Mouse (Mus musculus): ENCODE measurements around the gene Slc6a4. TPM values are rescaled to one million over a fixed set of nuclear protein-coding genes. Genes with fewer than 3 reads are reported as not detected.
A peak's percentile ranks its signal among the peaks of the same experiment; 100 is the strongest.

Slc6a4 gene
- polyA plus RNA-seq, 1 experiment from 2014 or later, result 2.0 TPM

GRCm38 (mm10) chr11:76997305-76997704, 1.1 kb upstream of the Slc6a4 start:
- H3K9me3 ChIP-seq (ENCODE audit: low read length), result no peaks in the 10 kb centered on the region
- H3K4me2 ChIP-seq (ENCODE audit: low read depth, low read length), result peak overlapping the region; percentile 63
- no peak overlapping the region for H3K9ac ChIP-seq (replicated peaks)
- ATAC-seq (peak; percentile 85), DNase-seq (peak; percentile 88)
- 1% methylated on average over 21 of the region's 21 CpGs for WGBS (ENCODE audit: insufficient replicate concordance)
- peaks cover 24% of the 10 kb centered on the region for H3K27me3 ChIP-seq (ENCODE audit: insufficient read depth, low read length)
- H3K4me3 ChIP-seq (ENCODE audit: low read depth, low read length), result peak overlapping the region; percentile 32
- H3K36me3 ChIP-seq (replicated peaks; ENCODE audit: insufficient read depth, low read length), result no peaks in the 10 kb centered on the region
- TF ChIP-seq CTCF (IDR thresholded peaks at IDR 0.05; ENCODE audit: low read depth) (peak; percentile 91), EP300 (IDR thresholded peaks at IDR 0.05; ENCODE audit: low read depth) (no peak)
- H3K27ac ChIP-seq (ENCODE audit: low read depth), result no peak overlapping the region
- peaks cover 9% of the 10 kb centered on the region for H3K4me1 ChIP-seq (ENCODE audit: insufficient read depth)

DNA sequence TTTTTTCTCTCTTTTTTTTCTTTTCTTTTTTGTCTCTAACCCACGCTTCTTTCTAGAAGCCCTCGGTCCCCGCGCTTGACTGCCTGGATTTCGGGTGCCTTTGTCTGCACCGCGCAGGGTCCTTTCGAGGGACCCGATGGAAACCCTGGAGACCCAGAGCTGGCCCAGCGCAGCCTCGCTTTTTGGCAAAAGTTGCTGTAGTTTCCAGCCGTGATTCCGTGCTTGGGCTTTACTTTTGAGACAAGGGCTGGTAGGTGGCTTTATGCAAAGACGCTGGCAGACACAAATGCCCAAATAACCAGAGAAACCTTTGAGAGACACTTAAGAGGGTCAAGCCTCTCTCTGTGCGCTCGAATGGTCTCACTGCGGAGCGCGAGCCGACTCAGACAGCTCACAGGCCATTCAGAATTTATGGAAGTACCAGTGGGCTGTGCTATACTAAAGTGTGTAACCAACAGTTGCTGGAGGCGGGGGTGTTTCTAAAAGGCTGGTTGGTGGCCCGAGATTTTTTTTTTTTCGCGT, 363 bp downstream of the Slc6a4 start:
- peaks cover 24% of the 10 kb centered on the region for H3K27me3 ChIP-seq (ENCODE audit: insufficient read depth, low read length)

DNA sequence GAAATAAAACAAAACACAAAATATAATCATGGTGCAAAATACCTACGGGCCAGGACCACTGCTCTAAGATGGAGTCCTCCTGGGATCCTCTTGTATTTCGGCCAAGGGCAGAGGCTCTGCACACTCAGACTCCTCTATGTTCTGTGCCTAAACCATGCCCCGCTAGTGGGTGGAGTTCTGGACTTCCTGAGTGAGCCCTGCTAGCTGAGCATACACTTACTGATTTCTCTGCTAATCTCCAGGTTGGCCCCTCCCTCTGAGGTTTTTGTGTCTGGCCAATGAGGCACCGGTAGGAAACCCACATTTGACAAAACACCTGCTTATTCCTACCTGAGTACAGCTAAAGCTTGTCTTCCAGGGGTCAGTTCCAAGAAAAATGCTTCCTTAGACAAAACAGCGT, 2.3 kb downstream of the Slc6a4 start:
- DNase-seq (no peak), ATAC-seq (no peak)
- WGBS (ENCODE audit: insufficient replicate concordance), result 38% methylated on average over 5 of the region's 5 CpGs
- Histone ChIP-seq H3K27ac (ENCODE audit: low read depth) (no peak overlapping the region), H3K4me2 (ENCODE audit: low read depth, low read length) (no peak overlapping the region), H3K4me1 (ENCODE audit: insufficient read depth) (peaks cover 5% of the 10 kb centered on the region), H3K36me3 (replicated peaks; ENCODE audit: insufficient read depth, low read length) (no peaks in the 10 kb centered on the region), H3K9ac (replicated peaks) (no peak overlapping the region), H3K4me3 (ENCODE audit: low read depth, low read length) (no peak overlapping the region), H3K9me3 (ENCODE audit: low read length) (no peaks in the 10 kb centered on the region), H3K27me3 (ENCODE audit: insufficient read depth, low read length) (peaks cover 27% of the 10 kb centered on the region)
- TF ChIP-seq EP300 (IDR thresholded peaks at IDR 0.05; ENCODE audit: low read depth) (no peak), CTCF (IDR thresholded peaks at IDR 0.05; ENCODE audit: low read depth) (no peak)

More for the DNA sequence above, 363 bp downstream of the Slc6a4 start:
- Histone ChIP-seq H3K4me3 (ENCODE audit: low read depth, low read length) (peak overlapping the region; percentile 32), H3K9me3 (ENCODE audit: low read length) (no peaks in the 10 kb centered on the region), H3K27ac (ENCODE audit: low read depth) (no peak overlapping the region), H3K4me1 (ENCODE audit: insufficient read depth) (peaks cover 7% of the 10 kb centered on the region), H3K36me3 (replicated peaks; ENCODE audit: insufficient read depth, low read length) (no peaks in the 10 kb centered on the region), H3K9ac (replicated peaks) (no peak overlapping the region), H3K4me2 (ENCODE audit: low read depth, low read length) (peak overlapping the region; percentile 63)
- no peak for ATAC-seq
- 10% methylated on average over 24 of the region's 24 CpGs for WGBS (ENCODE audit: insufficient replicate concordance)
- DNase-seq, result no peak
- TF ChIP-seq CTCF (IDR thresholded peaks at IDR 0.05; ENCODE audit: low read depth) (no peak), EP300 (IDR thresholded peaks at IDR 0.05; ENCODE audit: low read depth) (no peak)

DNA sequence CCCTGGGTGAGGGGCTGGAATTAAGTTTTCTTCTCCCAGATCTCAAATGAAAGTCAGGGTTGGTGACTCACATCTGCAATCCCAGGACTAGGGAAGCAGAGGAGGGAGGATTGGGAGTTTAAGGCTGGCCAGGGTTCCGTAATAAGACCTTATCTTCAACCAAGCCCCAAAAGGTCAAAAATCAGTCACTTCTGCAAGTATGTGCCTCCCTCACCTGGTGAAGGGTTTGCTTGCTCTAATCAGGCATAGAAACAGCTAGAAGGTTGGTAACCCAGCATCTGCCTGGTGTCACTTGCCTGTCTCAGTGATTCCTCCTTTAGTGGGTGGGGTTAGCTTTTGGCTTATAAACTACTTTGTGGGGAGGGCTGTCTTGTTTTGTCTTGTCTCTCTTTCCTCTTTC, 4.0 kb downstream of the Slc6a4 start:
- no peak for DNase-seq
- ATAC-seq, result no peak
- no peak overlapping the region for H3K4me2 ChIP-seq (ENCODE audit: low read depth, low read length)
- TF ChIP-seq CTCF (IDR thresholded peaks at IDR 0.05; ENCODE audit: low read depth) (no peak), EP300 (IDR thresholded peaks at IDR 0.05; ENCODE audit: low read depth) (no peak)
- H3K9ac ChIP-seq (replicated peaks), result no peak overlapping the region
- no peaks in the 10 kb centered on the region for H3K36me3 ChIP-seq (replicated peaks; ENCODE audit: insufficient read depth, low read length)
- H3K4me1 ChIP-seq (ENCODE audit: insufficient read depth), result peaks cover 4% of the 10 kb centered on the region
- H3K27ac ChIP-seq (ENCODE audit: low read depth), result no peak overlapping the region
- peaks cover 24% of the 10 kb centered on the region for H3K27me3 ChIP-seq (ENCODE audit: insufficient read depth, low read length)
- no peak overlapping the region for H3K4me3 ChIP-seq (ENCODE audit: low read depth, low read length)
- WGBS (ENCODE audit: insufficient replicate concordance), result 63% methylated on average over 1 of the region's 1 CpGs
- no peaks in the 10 kb centered on the region for H3K9me3 ChIP-seq (ENCODE audit: low read length)

DNA sequence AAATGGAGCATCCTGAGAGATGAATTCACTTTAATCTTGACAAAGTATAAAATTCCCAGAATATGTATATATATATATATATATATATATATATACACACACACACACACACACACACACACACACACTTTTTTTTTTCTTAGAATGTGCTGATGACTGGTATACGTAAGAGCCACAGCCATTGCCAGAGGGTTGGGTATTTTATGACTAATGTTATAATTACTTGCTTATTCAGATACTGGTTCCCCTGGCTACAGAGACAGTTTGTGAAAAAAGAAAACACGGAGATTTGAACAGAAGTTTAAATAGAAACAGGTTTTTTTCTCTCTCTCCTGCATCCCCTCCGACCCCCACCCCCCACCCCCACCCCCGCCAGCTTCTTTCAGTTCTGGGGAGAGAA, 7.5 kb downstream of the Slc6a4 start:
- no peak overlapping the region for H3K4me2 ChIP-seq (ENCODE audit: low read depth, low read length)
- H3K4me3 ChIP-seq (ENCODE audit: low read depth, low read length), result no peak overlapping the region
- 0 out of 2 replicates have a peak, but pooled peaks cover 4% of the 10 kb centered on the region for H3K27me3 ChIP-seq (ENCODE audit: insufficient read depth, low read length)
- H3K27ac ChIP-seq (ENCODE audit: low read depth), result no peak overlapping the region
- no peaks in the 10 kb centered on the region for H3K36me3 ChIP-seq (replicated peaks; ENCODE audit: insufficient read depth, low read length)
- TF ChIP-seq EP300 (IDR thresholded peaks at IDR 0.05; ENCODE audit: low read depth) (no peak), CTCF (IDR thresholded peaks at IDR 0.05; ENCODE audit: low read depth) (no peak)
- H3K4me1 ChIP-seq (ENCODE audit: insufficient read depth), result peaks cover 7% of the 10 kb centered on the region
- 63% methylated on average over 4 of the region's 4 CpGs for WGBS (ENCODE audit: insufficient replicate concordance)
- no peak for ATAC-seq
- no peak for DNase-seq
- H3K9ac ChIP-seq (replicated peaks), result no peak overlapping the region
- no peaks in the 10 kb centered on the region for H3K9me3 ChIP-seq (ENCODE audit: low read length)

DNA sequence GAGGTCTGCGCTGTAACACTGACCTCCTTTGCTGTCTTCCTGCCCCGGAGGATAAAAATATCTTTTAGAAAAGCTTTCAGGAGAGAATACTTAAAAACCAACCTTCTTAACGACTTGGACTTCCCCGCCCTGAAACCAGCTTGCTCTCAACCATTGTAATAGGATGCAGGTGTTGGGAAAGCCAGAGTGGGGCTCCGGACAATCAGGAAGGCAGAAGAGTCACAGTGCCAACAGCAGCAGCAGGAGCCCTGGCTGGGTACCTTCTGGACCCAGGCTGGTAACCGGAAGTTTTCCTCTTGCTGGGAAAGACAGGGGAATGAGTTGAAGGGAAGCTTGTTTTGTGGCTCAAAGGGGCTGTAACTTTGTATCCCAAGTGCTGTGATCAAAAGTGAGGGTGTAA, 8.2 kb downstream of the Slc6a4 start:
- Histone ChIP-seq H3K27me3 (ENCODE audit: insufficient read depth, low read length) (0 out of 2 replicates have a peak, but pooled peaks cover 4% of the 10 kb centered on the region), H3K36me3 (replicated peaks; ENCODE audit: insufficient read depth, low read length) (no peaks in the 10 kb centered on the region), H3K9ac (replicated peaks) (no peak overlapping the region), H3K4me3 (ENCODE audit: low read depth, low read length) (no peak overlapping the region), H3K4me2 (ENCODE audit: low read depth, low read length) (no peak overlapping the region), H3K27ac (ENCODE audit: low read depth) (no peak overlapping the region), H3K4me1 (ENCODE audit: insufficient read depth) (peaks cover 13% of the 10 kb centered on the region), H3K9me3 (ENCODE audit: low read length) (no peaks in the 10 kb centered on the region)
- no peak for TF ChIP-seq CTCF (IDR thresholded peaks at IDR 0.05; ENCODE audit: low read depth)
- no peak for TF ChIP-seq EP300 (IDR thresholded peaks at IDR 0.05; ENCODE audit: low read depth)
- 46% methylated on average over 6 of the region's 6 CpGs for WGBS (ENCODE audit: insufficient replicate concordance)
- ATAC-seq (no peak), DNase-seq (no peak)
